Mouse (Mus musculus) common myeloid progenitor, adult 5-6 weeks (primary cell): ENCODE data around the gene Adam1a. TPM values are rescaled to one million over a fixed set of nuclear protein-coding genes. Genes with fewer than 3 reads are reported as not detected.

Experiments
- ATAC-seq: replicated peaks from 2 replicates; pipeline ENCODE4 v1.8.0; 2016; ENCODE audit warnings: low read depth, mild to moderate bottlenecking, moderate TSS enrichment, inconsistent platforms; ENCODE audit not compliant: poor library complexity, severe bottlenecking
- total RNA-seq: library from RNA; stranded (forward); fragments of 200-1000, 187-1606 nt; gene quantifications from 2 replicates; pipeline ENCODE4 v1.2.3, GENCODE M21; 2017

Gene Adam1a
- total RNA-seq, 1 experiment from 2014 or later, result 3.4 TPM

DNA sequence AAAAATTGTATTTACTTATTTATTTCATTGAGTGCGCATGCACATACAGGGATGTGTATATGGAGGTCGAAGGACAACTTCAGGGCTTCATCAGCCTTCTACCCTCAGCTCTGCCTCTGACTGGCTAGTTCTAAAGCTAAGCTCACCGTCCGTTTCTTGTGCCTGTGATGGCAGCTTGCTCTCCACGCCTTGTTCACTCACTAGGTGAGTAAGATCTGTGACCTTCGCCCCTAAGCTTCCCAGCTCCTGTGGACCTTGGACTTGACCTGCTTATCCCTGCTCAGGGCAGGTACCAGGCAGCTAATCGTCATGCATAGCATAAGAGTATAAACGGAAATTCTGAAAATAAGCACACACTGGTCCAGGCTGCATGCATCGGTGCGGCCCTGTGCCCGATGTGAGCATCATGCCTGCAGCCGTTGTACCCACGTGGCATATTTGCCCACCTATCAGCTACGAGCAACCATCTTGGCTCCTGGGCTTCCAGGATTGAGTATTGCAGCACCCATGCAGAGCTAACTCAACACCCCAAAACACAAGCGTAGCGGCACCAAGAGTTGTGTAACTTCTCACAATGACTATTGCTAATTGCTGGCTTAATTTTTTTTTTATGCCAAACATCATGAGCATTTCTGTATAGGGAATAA lies 20.9 kb upstream of the Adam1a start:
- no peak for ATAC-seq

DNA sequence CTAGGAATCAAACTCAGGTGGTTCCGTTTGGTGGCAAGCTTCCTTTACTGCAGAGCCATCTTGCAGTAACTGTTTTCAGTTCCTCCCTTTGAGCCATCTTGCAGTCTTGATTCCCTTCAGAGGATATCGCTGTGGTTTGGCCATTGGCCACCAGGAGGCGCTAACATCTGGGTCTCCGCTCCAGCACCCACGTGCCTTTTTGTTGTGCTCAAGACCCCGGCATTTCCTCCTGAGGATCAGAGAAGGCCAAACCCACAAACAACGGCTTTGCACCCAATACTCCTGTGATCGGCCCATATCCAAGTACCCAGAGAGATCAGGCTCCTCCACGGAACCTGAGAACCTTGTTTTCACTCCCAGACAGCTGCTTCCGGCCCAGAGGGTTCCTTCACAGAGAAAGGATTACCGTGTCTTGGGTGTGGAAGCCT lies 19.2 kb upstream of the Adam1a start:
- ATAC-seq, result peak; percentile 95

DNA sequence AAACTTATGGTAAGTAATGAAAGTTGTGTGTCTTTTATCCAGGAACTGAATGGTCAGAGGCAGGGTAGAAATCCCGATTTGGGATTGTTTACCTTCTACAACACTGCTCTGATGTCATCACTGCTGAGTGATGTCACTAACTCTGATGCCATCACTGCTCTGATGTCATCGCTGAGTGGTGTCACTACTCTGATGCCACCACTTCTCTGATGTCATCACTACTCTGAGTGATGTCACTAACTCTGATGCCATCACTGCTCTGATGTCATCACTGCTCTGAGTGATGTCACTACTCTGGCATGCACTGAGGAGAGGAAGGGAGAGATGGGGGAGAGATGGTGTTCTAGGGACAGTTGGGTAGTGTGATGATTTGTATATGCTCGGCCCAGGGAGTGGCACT lies 17.2 kb upstream of the Adam1a start:
- no peak for ATAC-seq

DNA sequence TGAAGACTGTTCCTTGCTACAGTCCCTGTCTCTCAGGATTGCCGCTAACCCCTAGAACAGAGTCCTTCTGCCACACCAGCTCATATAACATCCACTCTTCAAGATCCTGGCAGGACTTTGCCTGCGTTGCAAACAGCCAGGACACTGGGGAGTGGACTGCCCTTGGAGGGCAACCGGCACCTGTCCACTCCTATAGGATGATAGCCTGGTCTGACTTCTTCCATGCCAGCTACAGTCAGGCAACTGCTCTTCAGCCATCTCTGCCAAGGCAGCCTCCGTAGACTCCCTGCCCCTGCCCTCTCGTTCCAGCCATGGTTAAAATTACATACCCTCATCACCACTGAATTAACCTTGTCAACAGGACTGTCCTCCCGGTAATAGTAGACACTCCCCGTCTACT lies 3.9 kb upstream of the Adam1a start:
- ATAC-seq, result no peak

DNA sequence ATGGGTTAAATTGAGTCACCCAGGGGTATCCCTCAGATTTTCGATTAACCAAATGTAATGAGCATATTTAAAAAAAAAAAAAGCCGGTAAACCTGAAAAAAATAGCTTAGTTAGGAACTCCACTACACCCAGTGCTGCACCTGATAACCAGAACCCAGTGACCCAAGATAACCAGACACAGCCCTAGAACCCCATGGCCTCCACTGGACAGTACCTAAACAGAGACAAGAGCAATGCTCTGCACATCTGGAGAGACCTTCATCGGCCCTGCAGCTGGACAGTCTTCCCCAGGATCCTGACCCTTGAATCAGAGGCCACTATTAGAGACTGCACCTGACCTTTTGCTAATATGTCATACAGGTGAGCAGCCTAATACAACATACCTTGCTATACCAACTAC lies 1.8 kb upstream of the Adam1a start:
- ATAC-seq, result no peak

DNA sequence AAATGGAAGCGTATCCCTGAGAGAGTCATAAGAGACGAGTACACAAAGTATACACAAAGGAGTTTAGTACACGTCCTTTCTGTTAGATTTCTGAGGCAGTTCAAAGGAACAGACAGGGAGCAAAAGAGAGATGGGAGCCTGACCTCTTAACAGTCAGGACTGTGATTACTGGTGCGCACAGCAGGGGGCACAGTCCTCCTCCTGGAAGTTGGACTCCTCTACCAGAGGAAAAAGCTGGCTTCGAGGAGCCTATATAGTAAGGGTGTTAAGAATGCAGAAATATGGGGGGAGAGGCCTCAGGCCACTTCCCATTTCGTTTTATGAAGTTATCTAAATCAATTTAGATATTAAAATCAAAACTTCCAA lies 1.2 kb upstream of the Adam1a start:
- ATAC-seq, result peak; percentile 76

DNA sequence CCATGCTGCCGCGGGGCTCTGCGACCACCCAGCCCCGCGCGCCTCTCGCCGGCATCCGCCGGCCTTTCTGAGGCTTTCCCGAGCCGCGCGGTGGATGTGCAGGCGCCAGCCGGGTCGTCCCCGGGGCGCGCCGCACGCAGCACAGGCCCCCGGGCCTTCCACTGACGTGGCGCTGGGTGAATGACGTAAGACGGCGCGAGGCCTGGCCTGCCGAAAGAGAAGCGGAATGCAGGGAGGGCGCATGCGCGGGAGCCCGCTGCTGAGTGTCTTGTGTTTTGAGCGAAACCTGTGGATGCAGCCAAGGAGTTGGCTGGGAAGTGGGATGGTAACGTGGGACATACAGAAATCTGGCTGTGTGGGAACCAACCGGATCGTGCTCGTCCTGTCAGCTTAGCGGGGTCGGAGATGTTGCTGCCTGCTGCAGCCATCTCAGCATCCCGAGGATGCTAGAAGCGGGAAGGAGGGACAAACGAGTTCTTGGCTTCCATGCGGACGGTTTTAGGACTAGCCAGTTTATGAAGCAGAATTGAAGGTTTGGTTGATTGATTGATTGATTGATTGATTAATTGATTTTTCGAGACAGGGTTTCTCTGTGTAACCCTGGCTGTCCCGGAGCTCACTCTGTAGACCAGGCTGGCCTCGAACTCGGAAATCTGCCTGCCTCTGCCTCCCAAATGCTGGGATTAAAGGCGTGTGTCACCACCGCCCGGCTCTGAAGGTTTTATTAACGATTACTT lies 679 bp upstream of the Adam1a start, which contains the start of gene Mapkapk5:
TSS of gene Mapkapk5 (minus strand) at position 113 of the 737 bp plus-strand sequence.
- ATAC-seq, result peak; percentile 92

DNA sequence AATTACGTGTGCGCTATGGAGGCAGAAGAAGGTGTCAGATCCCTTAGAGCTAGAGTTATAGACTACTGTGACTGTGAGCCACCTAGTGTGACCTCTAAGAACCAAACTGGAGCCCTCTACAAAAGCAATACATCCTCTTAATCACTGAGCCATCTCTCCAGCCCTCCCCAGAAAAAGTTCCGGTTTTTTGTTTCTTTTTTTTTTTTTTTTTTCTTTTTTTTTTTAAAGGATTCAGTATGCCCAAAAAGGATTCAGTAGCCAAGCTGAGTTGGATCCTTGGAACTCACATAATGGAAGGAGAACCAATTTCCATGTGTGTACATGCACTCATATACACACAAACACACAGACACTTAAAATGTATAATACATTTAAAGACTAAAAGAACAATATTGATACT lies 1.9 kb downstream of the Adam1a start:
- no peak for ATAC-seq

DNA sequence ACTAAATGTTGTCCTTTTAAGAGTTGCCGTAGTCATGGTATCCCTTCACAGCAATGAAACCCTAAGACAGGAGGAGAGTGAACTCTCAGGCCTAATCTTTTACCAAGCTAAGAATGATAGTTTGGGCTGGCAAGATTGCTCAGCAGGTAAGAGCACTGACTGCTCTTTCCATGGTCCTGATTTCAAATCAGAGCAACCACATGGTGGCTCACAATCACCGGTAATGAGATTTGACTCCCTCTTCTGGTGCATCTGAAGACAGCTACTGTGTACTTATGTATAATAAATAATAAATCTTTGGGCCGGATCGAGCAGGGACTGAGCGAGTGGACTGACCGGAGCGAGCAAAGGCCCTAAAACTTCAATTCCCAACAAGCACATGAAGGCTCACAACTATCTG lies 4.0 kb downstream of the Adam1a start:
- ATAC-seq, result no peak

DNA sequence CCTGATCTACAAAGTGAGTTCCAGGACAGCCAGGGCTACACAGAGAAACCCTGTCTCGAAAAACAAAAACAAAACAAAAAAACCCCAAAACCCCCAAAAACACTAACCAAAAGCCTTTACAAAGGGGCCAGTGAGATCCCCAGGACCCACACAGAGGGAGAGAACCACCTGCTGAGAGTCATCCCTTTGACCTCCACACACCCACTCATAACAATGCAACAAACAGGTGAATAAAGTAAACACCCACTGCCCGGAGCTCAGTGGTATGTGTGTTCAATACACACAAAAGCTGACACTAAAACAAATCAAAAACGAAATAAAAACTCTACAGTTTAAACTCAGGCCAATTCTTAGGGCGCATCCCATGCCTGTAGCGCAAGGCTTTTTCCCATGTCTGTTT lies 5.2 kb downstream of the Adam1a start:
- no peak for ATAC-seq

DNA sequence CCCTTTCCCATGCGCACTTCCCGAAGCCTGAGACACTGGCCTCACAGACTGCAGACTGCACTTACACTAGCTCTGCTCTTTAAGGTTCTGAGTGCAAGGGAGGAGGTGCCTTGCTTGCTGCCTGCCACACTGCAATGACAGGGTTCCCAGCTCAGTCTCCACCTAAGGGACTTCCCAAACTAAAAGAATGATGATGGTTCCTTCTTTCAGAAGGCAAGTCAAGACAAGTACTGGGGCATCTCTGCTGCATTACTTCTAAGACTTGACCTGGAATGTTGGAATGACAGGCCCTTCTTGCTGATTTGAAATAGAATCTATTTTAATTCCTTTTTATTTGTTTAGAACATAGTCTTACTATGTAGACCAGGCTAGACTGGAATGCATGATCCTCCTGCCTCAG lies 7.7 kb downstream of the Adam1a start:
- no peak for ATAC-seq

DNA sequence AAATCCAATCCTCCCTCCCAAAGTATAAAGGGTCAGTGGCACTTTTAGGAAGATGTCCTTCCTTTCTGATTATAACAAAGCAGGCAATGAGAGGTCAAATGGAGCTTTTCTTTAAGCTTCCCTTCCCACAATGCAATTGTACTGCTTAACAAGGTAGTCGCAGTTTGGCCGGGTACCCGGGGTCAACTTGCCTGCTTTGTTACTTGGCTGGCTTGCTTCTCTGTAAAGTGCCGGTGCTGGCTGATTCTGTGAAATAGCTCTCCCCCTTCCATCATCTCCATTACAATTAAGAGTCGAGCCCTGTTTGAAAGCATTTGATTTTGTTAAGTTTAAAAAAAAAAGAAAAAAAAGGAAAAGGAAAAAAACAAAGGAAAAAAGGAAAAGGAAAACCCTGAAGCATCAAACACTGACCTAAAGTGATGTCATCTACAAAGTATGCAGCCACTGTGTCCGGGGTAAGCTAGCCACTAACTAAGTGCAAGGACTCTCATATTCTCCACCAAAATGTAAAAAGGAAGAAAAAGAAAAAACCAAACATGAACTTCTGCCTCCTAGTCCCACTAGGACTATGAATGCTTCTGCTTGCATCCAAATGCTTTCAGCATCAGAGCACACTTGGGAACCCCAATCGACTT lies 8.2 kb downstream of the Adam1a start:
- no peak for ATAC-seq

DNA sequence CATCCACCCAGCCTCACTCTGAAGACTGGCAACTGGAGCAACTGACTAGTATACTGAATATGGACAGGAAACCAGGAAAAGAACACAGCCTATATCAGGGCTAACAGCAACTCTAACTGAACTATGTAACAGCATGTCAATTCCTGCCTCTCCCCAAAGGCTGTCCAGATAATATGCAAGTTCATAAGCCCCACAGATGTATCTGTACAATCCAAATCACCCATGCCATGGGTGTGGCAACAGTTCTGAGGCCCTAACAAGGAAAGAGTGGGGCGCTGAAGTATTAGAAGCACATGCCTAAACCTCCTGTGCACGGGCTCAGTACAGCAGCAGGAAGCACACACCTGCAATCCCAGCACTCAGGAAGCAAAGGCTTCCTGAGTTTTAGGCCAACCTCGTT lies 10.2 kb downstream of the Adam1a start:
- ATAC-seq, result no peak

DNA sequence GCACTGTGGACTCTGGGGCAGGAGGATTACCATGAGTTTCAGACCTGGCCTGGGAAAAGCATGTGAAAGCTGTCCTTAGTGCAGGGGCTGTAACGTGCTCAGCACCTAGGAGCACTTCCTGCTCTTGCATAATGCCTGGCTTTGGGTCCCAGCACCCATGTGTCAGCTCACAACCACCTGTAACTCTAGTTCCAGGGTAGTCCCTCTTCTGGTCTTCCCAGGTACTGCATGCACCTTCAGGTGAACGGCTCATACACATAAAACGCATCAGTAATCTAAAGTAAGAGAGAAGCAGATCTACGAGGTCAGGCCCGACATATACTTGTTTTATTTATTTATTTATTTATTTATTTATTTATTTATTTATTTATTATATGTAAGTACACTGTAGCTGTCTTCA lies 10.8 kb downstream of the Adam1a start:
- ATAC-seq, result 0 out of 2 replicates have a peak, but pooled peaks have one; percentile 22

DNA sequence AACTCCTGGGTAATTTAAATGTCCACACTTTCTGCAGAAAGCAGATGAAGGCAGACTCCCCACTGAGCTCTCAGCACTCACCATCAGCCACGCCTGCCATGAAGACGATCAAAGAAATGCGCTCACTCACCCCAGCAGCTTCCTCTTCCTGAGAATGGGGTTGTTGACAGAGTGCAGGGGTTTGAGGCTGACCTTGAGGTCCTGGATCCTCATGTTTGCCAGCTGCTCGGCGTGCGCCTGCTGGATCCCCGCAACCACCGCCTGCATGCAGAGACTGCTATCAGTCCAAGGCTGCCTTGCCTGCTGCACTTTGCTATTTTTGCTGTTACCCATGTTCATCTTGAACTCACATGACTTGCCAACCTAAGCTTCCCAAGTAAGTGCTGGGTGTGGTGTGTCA lies 18.3 kb downstream of the Adam1a start:
- no peak for ATAC-seq

DNA sequence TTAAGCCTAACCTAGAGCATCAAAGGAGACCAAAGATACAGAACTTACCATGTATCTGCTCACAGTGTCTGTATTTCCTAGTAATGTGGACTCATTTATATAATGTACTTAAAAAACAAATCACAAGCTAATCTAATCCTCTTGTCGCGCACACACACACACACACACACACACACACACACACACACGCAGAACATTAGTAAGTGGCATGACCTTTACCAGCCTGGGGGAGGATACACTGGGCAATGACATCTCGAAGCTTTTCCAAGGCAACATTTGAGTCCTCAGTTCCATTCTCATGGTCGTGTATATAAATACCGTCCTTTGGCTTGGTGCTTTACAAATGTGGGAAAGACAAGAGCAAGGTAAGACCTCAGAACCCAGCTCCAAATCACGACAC lies 18.8 kb downstream of the Adam1a start:
- no peak for ATAC-seq

DNA sequence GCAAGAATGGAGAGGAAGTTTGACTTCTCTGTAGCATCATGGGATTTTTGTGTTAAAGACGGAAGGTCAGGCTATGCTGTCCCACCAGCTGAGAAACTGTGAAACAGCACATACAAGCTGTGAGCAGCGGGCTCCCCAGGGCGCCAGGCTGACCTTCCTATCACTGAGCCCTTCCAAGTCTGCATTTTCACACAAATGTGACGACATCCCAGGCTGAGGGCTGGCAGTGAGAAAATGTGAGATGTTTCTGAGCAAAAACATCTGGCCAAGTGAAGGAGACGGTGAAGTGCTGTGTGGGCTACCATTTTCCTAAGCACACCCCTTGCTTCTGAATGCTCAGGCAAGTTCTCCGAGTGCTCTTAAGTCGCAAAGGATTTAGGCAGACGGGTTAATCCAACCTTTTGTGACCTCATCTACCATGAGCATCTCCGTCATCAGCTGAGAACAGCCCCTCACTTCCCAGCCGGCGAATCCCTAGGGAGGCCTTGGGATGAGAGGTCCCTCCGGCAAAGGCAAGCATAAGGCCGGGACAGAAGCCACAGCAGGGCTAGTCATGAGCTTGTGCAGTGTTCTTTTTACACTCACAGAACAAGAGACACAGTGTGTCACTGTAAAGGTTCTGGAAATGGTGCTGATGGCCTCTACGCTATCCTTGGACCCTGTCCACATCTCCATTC lies 19.4 kb downstream of the Adam1a start:
- ATAC-seq, result no peak

DNA sequence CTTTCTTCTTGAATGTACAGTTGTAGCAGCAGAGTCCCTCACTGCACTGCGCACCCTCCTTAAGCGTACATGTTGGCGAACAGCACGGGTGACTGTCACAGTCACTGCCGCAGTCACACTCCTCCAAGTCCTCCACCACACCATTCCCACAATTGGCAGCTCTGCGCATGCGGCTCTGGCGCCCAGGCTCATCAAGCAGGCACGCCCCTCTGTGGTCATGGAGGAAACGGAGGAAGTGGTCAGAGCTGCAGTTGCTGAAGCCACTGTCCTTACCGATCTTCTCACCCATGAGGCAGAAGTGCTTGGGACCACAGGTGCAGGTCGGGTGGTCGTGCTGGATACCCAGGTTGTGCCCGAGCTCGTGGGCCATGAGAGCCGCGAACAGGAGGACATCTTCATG lies 25.5 kb downstream of the Adam1a start:
- ATAC-seq, result peak; percentile 97

DNA sequence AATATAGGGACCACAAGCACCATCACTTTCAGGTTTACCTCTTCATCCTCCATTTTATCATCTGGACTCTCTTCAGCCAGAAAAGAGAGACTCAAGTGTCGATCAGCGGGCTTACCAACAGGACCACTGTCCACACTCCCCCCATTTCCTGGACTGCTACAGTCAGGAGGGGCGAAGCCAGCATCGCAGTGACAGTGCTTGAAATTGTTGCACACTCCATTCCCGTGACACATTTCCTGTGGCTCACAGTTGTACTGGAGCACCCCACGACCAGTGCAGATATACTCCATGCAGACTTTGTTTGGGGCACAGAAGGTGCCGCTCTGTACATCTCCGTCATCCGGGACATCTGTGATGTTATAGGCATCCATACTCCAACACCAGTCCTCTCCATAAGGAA lies 26.3 kb downstream of the Adam1a start:
- ATAC-seq, result no peak

DNA sequence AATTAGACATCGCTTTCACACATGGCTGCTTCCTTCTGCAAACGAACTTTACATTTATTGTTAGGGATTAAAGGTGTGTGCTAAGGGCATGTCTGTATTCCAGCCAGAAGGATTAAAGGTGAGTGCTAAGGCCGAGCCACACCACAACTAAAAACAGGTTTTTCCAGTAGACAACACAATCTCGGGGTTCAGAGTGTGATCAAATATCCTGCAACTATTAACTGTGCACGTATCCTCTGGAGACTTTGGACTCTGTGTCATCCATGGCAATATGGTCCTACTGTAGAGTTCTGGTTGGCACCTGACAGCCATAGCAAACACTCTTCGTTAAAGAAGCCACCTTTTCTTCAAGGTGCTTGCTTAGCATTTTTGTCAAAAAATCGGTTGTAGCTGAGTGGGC lies 35.3 kb downstream of the Adam1a start:
- no peak for ATAC-seq

DNA sequence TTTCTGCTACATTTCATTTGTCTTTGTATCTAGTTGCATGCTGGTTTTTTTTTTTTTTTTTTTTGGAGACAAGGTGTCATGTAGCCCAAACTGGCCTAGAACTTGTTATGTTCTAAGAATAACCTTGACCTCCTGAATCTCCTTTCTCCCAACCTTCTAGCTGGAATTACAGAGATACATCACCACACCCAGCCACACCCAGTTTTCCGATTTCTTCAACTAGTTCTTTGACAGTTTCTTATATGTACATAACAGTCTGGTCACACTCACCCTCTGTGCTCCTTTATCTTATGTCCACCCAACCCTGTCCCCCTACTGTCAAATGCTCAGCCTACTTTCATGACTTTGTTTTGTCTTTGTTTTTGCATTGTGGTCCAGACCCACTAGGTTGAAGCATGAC lies 38.4 kb downstream of the Adam1a start:
- ATAC-seq, result no peak
